Mouse (Mus musculus): ENCODE measurements around the gene Mnat1. TPM values are rescaled to one million over a fixed set of nuclear protein-coding genes. Genes with fewer than 3 reads are reported as not detected.

Gene Mnat1
- total and polyA plus RNA-seq, 2 experiments from 2014 or later, result 16.1 to 16.3 TPM

GRCm38 (mm10) chr12:73304636-73305035 lies 181.1 kb downstream of the Mnat1 start:
- H3K27me3 ChIP-seq (ENCODE audit: insufficient read depth, low read length), result no peaks in the 10 kb centered on the region
- no peak for ATAC-seq

DNA sequence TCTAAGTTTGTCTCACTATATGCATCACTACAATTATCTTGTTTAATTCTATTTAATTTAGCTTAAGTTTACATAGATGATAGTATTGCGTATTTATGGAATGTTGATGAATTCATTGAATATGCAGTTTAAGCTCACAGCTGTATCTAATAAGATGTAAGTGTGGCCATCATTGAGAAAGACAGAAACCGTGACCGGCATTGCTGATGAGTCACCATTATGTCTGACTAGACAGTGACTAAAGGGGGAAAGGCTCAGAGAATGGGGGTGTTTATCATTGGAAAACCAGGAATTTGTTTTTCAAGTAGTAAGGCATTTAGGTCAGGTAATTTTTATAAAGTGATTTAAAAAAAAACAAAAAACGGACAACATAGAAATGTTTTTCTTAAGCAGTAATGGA lies 184.2 kb downstream of the Mnat1 start:
- Histone ChIP-seq H3K27ac (ENCODE audit: low read depth, low read length) (no peak overlapping the region), H3K4me3 (ENCODE audit: low read depth, low read length) (no peak overlapping the region), H3K27me3 (ENCODE audit: insufficient read depth, low read length) (no peaks in the 10 kb centered on the region), H3K4me1 (ENCODE audit: insufficient read depth) (no peaks in the 10 kb centered on the region), H3K9me3 (ENCODE audit: low read length) (no peaks in the 10 kb centered on the region), H3K4me2 (ENCODE audit: low read depth) (no peak overlapping the region), H3K36me3 (ENCODE audit: insufficient read depth) (no peaks in the 10 kb centered on the region), H3K9ac (no peak overlapping the region)
- TF ChIP-seq CTCF (IDR thresholded peaks at IDR 0.05; ENCODE audit: low read depth), result no peak
- ATAC-seq, result no peak
- DNase-seq, result no peak
- WGBS, result 92% methylated on average over 4 of the region's 4 CpGs

More at GRCm38 (mm10) chr12:73304636-73305035, 181.1 kb downstream of the Mnat1 start:
- H3K4me2 ChIP-seq (ENCODE audit: low read depth), result no peak overlapping the region
- H3K9ac ChIP-seq, result no peak overlapping the region
- H3K27ac ChIP-seq (ENCODE audit: low read depth, low read length), result no peak overlapping the region
- no peak for TF ChIP-seq CTCF (IDR thresholded peaks at IDR 0.05; ENCODE audit: low read depth)
- 90% methylated on average over 4 of the region's 4 CpGs for WGBS
- H3K4me3 ChIP-seq (ENCODE audit: low read depth, low read length), result no peak overlapping the region
- peaks cover 3% of the 10 kb centered on the region; the same call in 1 of the 2 replicates for H3K36me3 ChIP-seq (ENCODE audit: insufficient read depth)
- no peak for DNase-seq
- no peaks in the 10 kb centered on the region for H3K4me1 ChIP-seq (ENCODE audit: insufficient read depth)
- H3K9me3 ChIP-seq (ENCODE audit: low read length), result no peaks in the 10 kb centered on the region

- no peak overlapping the region for H3K9ac ChIP-seq
- ATAC-seq (no peak), DNase-seq (no peak)
- H3K27me3 ChIP-seq (ENCODE audit: insufficient read depth, low read length), result no peaks in the 10 kb centered on the region
- H3K4me1 ChIP-seq (ENCODE audit: insufficient read depth), result no peaks in the 10 kb centered on the region
- no peaks in the 10 kb centered on the region for H3K36me3 ChIP-seq (ENCODE audit: insufficient read depth)
- no peak for TF ChIP-seq CTCF (IDR thresholded peaks at IDR 0.05; ENCODE audit: low read depth)
- H3K27ac ChIP-seq (ENCODE audit: low read depth, low read length), result no peak overlapping the region
- 90% methylated on average over 2 of the region's 2 CpGs for WGBS
- no peaks in the 10 kb centered on the region for H3K9me3 ChIP-seq (ENCODE audit: low read length)
- H3K4me2 ChIP-seq (ENCODE audit: low read depth), result no peak overlapping the region
- no peak overlapping the region for H3K4me3 ChIP-seq (ENCODE audit: low read depth, low read length)
Measured at GRCm38 (mm10) chr12:73308711-73309110, 185.2 kb downstream of the Mnat1 start.

- Histone ChIP-seq H3K36me3 (ENCODE audit: insufficient read depth) (no peaks in the 10 kb centered on the region; the same call in 1 of the 2 replicates), H3K4me2 (ENCODE audit: low read depth) (no peak overlapping the region), H3K4me1 (ENCODE audit: insufficient read depth) (no peaks in the 10 kb centered on the region), H3K27me3 (ENCODE audit: insufficient read depth, low read length) (no peaks in the 10 kb centered on the region), H3K4me3 (ENCODE audit: low read depth, low read length) (no peak overlapping the region), H3K9ac (no peak overlapping the region), H3K9me3 (ENCODE audit: low read length) (no peaks in the 10 kb centered on the region), H3K27ac (ENCODE audit: low read depth, low read length) (no peak overlapping the region)
- 92% methylated on average over 7 of the region's 7 CpGs for WGBS
- TF ChIP-seq CTCF (IDR thresholded peaks at IDR 0.05; ENCODE audit: low read depth), result no peak
- ATAC-seq, result no peak
- DNase-seq, result no peak
Measured at GRCm38 (mm10) chr12:73317706-73318686, 194.5 kb downstream of the Mnat1 start.

Other genes starting within 250 kb of the Mnat1 start
- gene Six6, start 183.8 kb upstream of the Mnat1 start, total RNA-seq (2014; rRNA removed), result 1.2 and 4.0 TPM in 2 replicates
- gene Six6, start 183.8 kb upstream of the Mnat1 start, polyA plus RNA-seq (2015; fragmentation: Nextera tagmentation; extraction: Ambion mirVana), result 0.06 and 0.77 TPM in 2 replicates
- 4.3 and 9.4 TPM in 2 replicates for gene 4930447C04Rik, start 182.9 kb upstream of the Mnat1 start, total RNA-seq (2014; rRNA removed)
- gene 4930447C04Rik, start 182.9 kb upstream of the Mnat1 start, polyA plus RNA-seq (2015; fragmentation: Nextera tagmentation; extraction: Ambion mirVana), result 2.3 TPM in 2 replicates
- gene Six1, start 69.8 kb upstream of the Mnat1 start, total RNA-seq (2014; rRNA removed), result 0.62 and 0.77 TPM in 2 replicates
- 0.65 TPM in 2 replicates for gene Six1, start 69.8 kb upstream of the Mnat1 start, polyA plus RNA-seq (2015; fragmentation: Nextera tagmentation; extraction: Ambion mirVana)
- 0.31 and 0.43 TPM in 2 replicates for gene Six4, start 10.3 kb upstream of the Mnat1 start, total RNA-seq (2014; rRNA removed)
- 0.09 and 0.13 TPM in 2 replicates for gene Six4, start 10.3 kb upstream of the Mnat1 start, polyA plus RNA-seq (2015; fragmentation: Nextera tagmentation; extraction: Ambion mirVana)
- gene Trmt5, start 163.0 kb downstream of the Mnat1 start, total RNA-seq (2014; rRNA removed), result 13.3 and 13.9 TPM in 2 replicates
- gene Trmt5, start 163.0 kb downstream of the Mnat1 start, polyA plus RNA-seq (2015; fragmentation: Nextera tagmentation; extraction: Ambion mirVana), result 12.0 and 12.7 TPM in 2 replicates
- gene Slc38a6, start 163.1 kb downstream of the Mnat1 start, total RNA-seq (2014; rRNA removed), result 9.8 and 20.2 TPM in 2 replicates
- 4.5 and 9.2 TPM in 2 replicates for gene Slc38a6, start 163.1 kb downstream of the Mnat1 start, polyA plus RNA-seq (2015; fragmentation: Nextera tagmentation; extraction: Ambion mirVana)

All from forebrain, postnatal 0 days (tissue).